Mouse (Mus musculus) sigmoid colon, adult 10 weeks (tissue): ENCODE data around the gene Gadd45a. TPM values are rescaled to one million over a fixed set of nuclear protein-coding genes. Genes with fewer than 3 reads are reported as not detected.

Experiments used
- polyA plus RNA-seq: library from polyadenylated mRNA; stranded (reverse); fragments of 350-450 nt; fragmentation: Illumina TruSeq; extraction: RNeasy Lipid Tissue Mini Kit (QIAGEN cat#74804); gene quantifications from one replicate; pipeline ENCODE4 v1.2.3, GENCODE M21; 2014; ENCODE audit warnings: low read depth, low replicate concordance

Gadd45a gene
- polyA plus RNA-seq, result 78.6 TPM

DNA sequence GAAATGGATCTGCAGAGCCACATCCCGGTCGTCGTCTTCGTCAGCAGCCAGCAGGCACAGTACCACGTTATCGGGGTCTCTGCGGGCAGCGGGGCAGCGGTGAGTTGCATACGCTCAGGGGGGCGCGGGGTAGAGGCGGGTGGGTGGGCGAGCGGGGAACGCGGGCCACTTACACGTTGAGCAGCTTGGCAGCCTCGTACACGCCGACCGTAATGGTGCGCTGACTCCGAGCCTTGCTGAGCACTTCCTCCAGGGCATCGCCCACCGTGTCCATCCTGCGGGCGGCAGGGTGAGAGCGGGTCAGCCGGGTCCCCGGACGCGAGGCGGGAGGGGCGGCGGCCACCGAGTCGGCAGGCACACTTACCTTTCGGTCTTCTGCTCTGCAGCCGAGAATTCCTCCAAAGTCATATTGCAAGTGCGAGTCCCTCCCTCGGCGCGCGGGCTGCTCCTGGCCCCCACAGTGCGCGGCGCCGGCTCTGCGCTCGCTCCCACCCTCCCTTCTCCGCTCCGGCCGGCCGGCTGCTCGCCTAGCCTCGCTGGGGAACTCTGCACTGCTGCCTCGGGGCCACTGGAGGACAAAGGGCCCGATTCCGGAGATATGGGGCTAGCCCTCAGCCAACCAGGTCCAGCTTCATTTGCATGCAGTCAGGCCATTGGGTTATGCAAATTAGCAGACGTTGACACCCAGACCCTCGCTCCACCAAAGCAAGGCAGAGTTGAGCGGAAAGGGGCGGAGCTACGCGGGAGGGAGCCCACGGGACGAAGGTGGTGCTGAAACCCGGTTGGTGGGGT, at the start of gene Gadd45a:
TSS of gene Gadd45a (minus strand) at position 621 of the 792 bp plus-strand sequence.

Other genes starting within 250 kb of the Gadd45a start
- gene Vmn1r39, start 226.8 kb downstream of the Gadd45a start, polyA plus RNA-seq, result not detected
- gene Gng12, start 141.1 kb downstream of the Gadd45a start, polyA plus RNA-seq, result 512 TPM
- 1,013 TPM for gene Serbp1, start 200.7 kb upstream of the Gadd45a start, polyA plus RNA-seq